Mouse (Mus musculus) bone marrow macrophage, adult 2 months (primary cell): Measurements from ENCODE around the gene Tgfb3.

Experiments used
- CTCF ChIP-seq: IDR thresholded peaks from 2 replicates; pipeline ENCODE4 v1.5.1; 2012; ENCODE audit warnings: low read depth, mild to moderate bottlenecking, low read length, moderate library complexity
- POLR2A ChIP-seq: IDR thresholded peaks from 2 replicates; pipeline ENCODE4 v1.6.1; 2012; ENCODE audit warnings: mild to moderate bottlenecking, low read depth, low read length, borderline replicate concordance

- TF ChIP-seq POLR2A (no peak), CTCF (no peak)
Observed at GRCm38 (mm10) chr12:86091601-86092132, 12.8 kb upstream of the Tgfb3 start.
